Mouse (Mus musculus): ENCODE measurements around the gene Psme1. TPM values are rescaled to one million over a fixed set of nuclear protein-coding genes. Genes with fewer than 3 reads are reported as not detected.

The Psme1 gene
- total RNA-seq (2023), result 100 to 1,000 TPM; 310 to 383 TPM

GRCm38 (mm10) chr14:55577871-55578667 is at the start of gene Psme1:
TSS of gene Psme1 (plus strand) at chr14:55578123.

DNA sequence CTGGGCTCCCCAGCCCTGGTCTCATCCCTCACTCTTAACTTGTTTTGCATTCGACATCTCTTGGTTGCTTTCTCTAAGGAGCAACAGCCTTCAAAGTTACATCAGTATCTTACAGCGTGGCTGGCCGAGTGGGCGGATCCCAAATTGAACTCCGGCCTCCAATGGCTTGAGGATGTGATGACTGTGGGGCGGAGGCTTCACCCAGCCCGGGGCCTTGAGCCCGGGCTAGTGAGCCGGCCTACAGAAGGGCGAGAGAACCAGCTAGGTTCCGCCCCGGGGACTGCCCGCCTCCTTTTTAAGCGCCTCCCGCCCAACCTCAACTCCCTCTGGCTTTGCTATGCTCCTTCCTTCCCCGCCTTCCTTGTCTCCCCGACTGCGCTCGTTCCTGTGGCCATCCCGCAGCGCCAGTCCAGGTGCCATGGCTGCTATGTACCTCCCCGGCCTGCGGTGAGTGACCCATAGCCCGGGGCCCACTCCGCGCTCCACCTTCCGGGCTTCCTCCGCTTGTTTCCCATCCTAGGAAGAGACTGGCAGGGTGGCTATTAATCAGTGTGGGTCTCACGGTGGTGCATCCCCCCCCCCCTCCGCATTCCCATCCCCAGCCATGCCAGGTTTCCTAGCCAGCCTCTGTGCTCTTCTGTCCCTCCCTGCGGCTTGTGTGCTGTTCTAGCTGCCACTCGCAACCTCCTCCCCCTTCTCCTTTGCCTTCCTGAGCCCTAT is 37.7 kb upstream of the Psme1 start, which contains the start of gene Pck2:
Gene Pck2, plus strand, starts transcription at position 200 of the 720 bp plus-strand sequence.

DNA sequence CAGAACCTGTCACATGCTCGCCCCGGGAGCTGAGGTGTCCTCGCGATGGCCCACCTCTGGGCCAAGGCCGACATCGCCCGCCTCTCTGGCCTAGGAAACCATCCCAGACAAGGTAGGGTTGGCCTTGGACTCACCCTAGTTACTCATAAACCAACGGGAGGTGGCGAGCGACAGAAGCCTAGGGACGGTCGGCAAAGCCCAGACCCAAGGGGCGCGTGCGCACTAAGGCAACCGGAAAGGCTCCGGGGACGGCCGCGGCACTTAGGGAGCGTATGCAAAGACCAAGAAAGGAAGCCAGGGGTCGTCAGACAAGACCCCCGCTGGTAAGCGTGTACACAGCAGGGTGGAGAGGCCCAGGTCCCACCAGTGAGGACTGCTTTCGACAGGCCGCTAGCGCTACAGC is 18.1 kb upstream of the Psme1 start, which contains the start of gene Dcaf11:
Gene Dcaf11, plus strand, starts transcription at position 208 of the 403 bp plus-strand sequence.

DNA sequence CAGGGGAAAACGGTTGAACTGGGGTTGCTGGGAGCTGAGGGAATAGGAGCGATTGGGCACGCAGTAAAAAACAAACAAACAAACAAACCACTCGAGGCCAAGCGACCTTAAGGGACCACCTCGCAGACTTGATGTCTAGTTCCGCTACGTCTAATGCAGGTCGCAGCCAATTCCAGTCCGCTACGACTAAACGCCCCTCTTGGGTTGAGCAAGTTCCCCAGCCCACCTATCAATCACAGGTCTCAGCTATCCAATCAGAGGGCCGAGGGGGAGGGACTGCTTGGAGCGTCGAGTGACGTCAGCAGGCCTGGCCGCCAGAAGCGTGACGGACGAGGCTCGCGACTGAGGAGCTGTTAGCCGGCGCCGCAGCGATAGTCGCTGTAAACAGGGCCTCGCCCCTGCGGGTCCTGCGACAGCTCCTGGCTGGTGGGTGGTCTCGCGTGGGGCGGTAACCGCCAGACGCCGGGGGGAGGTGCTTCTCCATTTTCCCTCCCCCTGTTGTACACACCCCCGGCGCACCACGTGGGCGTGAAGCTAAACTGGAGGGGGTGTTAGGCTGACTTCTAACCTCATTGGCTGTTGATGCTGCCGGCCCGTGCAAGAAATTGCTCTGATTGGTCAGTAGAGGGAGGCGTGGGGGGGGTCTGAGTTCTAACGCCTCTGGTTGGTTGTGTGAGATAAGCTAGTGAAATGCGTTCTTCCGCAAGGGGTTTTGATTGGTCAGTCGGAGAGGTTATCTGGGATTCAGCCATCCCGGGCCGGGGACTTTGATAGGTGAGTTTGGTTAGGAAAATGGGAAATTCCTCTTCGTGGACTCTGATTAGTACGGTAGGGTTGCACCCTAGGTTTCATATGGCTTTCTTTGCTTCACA is 17.5 kb upstream of the Psme1 start, which contains the start of gene A730061H03Rik:
Gene A730061H03Rik, minus strand, starts transcription at position 205 of the 872 bp plus-strand sequence.

GRCm38 (mm10) chr14:55575302-55575701 is 2.6 kb upstream of the Psme1 start, which contains the start of gene Fitm1:
TSS of gene Fitm1 (plus strand) at chr14:55575617.

GRCm38 (mm10) chr14:55584702-55585565 is 7.0 kb downstream of the Psme1 start, which contains the start of gene Emc9:
TSS of gene Emc9 (minus strand) at chr14:55585302.

DNA sequence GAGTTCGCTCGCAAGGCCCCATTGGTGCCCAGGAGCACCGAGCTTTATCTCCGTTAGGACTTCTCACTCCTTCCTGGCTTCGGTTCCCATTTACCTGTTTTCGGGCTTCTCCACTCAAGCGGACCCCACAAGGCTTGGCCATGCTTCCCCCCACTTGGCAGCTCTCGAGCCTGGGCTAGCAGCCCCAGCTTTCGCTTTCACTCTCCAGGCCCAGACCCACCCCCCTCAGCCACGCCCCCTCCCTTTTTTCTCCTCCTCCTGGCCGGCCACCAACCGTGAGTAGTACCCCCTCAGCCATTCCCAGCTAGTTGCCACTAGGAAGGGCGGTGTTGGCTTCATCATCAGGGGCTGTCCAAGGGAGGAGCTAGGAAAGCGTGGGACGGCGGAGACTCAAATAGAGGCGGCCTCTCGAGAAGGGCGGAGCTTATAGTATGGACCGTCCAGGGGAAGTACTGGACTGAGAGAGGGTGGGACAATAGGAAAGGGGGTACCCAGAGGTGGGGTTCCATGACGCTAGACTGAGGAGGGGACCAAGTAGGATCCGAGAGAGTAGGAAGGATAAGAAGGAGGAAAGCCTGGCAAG is 12.9 kb downstream of the Psme1 start, which contains the start of gene Psme2:
Gene Psme2, minus strand, starts transcription at position 366 of the 583 bp plus-strand sequence.

GRCm38 (mm10) chr14:55591331-55591891 is 13.5 kb downstream of the Psme1 start, which contains the start of gene Rnf31:
TSS of gene Rnf31 (plus strand) at chr14:55591708.

DNA sequence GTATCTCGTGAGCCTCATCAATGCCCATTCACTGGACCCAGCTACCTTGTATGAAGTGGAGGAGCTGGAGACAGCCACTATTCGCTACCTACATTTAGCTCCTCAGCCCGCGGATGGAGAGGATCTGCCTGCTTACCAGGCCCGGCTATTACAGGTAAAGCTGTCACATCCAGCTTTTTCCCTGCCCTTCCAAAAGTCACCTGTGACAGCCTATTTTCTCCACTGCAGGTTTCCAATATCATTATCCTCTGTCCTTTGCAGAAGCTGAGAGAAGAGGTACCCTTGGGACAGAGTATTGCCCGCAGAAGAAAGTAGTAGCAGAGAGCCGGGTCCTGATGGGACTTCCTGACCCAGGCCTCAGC is 25.3 kb downstream of the Psme1 start, which contains the start of gene Irf9:
Gene Irf9, plus strand, starts transcription at position 301 of the 362 bp plus-strand sequence.

DNA sequence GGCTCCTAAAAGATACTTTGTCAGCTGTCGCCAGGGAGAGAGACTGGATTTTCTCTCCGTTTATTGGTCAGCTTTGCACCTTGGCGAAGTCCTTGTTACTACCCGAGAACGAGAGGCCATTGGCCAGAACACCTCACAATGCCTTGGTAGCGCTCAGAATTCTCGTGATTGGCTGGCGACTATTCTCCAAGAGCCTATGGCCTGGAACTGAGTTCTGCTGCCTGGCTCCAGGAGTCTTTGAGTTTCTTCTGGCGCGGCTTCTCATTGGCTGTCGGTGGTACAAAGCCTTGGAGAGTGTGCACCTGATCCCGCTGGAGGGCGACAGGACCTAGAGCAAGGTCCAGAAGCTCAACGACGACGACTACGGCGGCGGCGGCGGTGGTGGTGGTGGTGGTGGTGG is 39.9 kb downstream of the Psme1 start, which contains the start of gene Rec8:
Gene Rec8, plus strand, starts transcription at position 216 of the 400 bp plus-strand sequence.

Other genes starting within 250 kb of the Psme1 start
- gene Dhrs4, start 99.4 kb upstream of the Psme1 start, total RNA-seq (2023), result 10 to 100 TPM; 23.0 to 26.3 TPM
- under 1 TPM; 0.64 to 0.68 TPM for gene Carmil3, start 87.5 kb upstream of the Psme1 start, total RNA-seq (2023)
- gene Cpne6, start 67.7 kb upstream of the Psme1 start, total RNA-seq (2023), result not detected
- gene Nrl, start 53.1 kb upstream of the Psme1 start, total RNA-seq (2023), result not detected
- 10 to 100 TPM; 12.3 to 20.4 TPM for gene Pck2, start 37.9 kb upstream of the Psme1 start, total RNA-seq (2023)
- 10 to 100 TPM; 73.6 to 74.9 TPM for gene Dcaf11, start 18.1 kb upstream of the Psme1 start, total RNA-seq (2023)
- gene A730061H03Rik, start 17.7 kb upstream of the Psme1 start, total RNA-seq (2023), result 1 to 10 TPM; 4.9 to 6.6 TPM
- not detected for gene Fitm1, start 2.5 kb upstream of the Psme1 start, total RNA-seq (2023)
- gene Emc9, start 7.2 kb downstream of the Psme1 start, total RNA-seq (2023), result 10 to 100 TPM; 23.4 to 24.2 TPM
- gene Psme2, start 13.0 kb downstream of the Psme1 start, total RNA-seq (2023), result 100 to 1,000 TPM; 462 to 464 TPM
- 100 to 1,000 TPM; 112 to 116 TPM for gene Rnf31, start 13.6 kb downstream of the Psme1 start, total RNA-seq (2023)
- 100 to 1,000 TPM; 104 to 137 TPM for gene Irf9, start 25.4 kb downstream of the Psme1 start, total RNA-seq (2023)
- gene Rec8, start 39.9 kb downstream of the Psme1 start, total RNA-seq (2023), result 1 to 10 TPM in 1 of 2 experiments, not detected in 1; 1.3 TPM
- gene Ipo4, start 57.8 kb downstream of the Psme1 start, total RNA-seq (2023), result 10 to 100 TPM; 70.5 to 88.4 TPM
- gene Gm49378, start 59.8 kb downstream of the Psme1 start, total RNA-seq (2023), result 1 to 10 TPM; 4.0 to 4.6 TPM
- 10 to 100 TPM; 43.9 to 52.9 TPM for gene Tm9sf1, start 65.7 kb downstream of the Psme1 start, total RNA-seq (2023)
- gene Tssk4, start 72.1 kb downstream of the Psme1 start, total RNA-seq (2023), result 1 to 10 TPM; 4.1 to 5.9 TPM
- 10 to 100 TPM; 44.5 to 56.7 TPM for gene Mdp1, start 82.4 kb downstream of the Psme1 start, total RNA-seq (2023)
- 10 to 100 TPM; 19.3 to 25.8 TPM for gene Gmpr2, start 93.8 kb downstream of the Psme1 start, total RNA-seq (2023)
- 100 to 1,000 TPM; 182 to 187 TPM for gene Nedd8, start 94.0 kb downstream of the Psme1 start, total RNA-seq (2023)
- gene Tinf2, start 103.7 kb downstream of the Psme1 start, total RNA-seq (2023), result 100 to 1,000 TPM in 1 of 2 experiments, 10 to 100 TPM in 1; 94.4 to 113 TPM
- 1 to 10 TPM; 4.4 to 4.9 TPM for gene Tgm1, start 135.8 kb downstream of the Psme1 start, total RNA-seq (2023)
- 100 to 1,000 TPM in 1 of 2 experiments, 10 to 100 TPM in 1; 82.0 to 104 TPM for gene Rabggta, start 144.1 kb downstream of the Psme1 start, total RNA-seq (2023)
- gene Dhrs1, start 167.6 kb downstream of the Psme1 start, total RNA-seq (2023), result 10 to 100 TPM; 16.5 to 19.4 TPM
- 10 to 100 TPM; 31.3 to 38.2 TPM for gene Nop9, start 167.6 kb downstream of the Psme1 start, total RNA-seq (2023)
- not detected for gene Cideb, start 180.3 kb downstream of the Psme1 start, total RNA-seq (2023)
- 1 to 10 TPM; 1.4 to 1.5 TPM for gene Ltb4r2, start 183.3 kb downstream of the Psme1 start, total RNA-seq (2023)
- gene Ltb4r1, start 187.8 kb downstream of the Psme1 start, total RNA-seq (2023), result under 1 TPM; 0.52 to 0.95 TPM
- 1 to 10 TPM in 1 of 2 experiments, under 1 TPM in 1; 0.15 to 1.0 TPM for gene Adcy4, start 206.0 kb downstream of the Psme1 start, total RNA-seq (2023)
- 10 to 100 TPM; 55.9 to 66.9 TPM for gene Ripk3, start 210.7 kb downstream of the Psme1 start, total RNA-seq (2023)
- gene Nfatc4, start 245.0 kb downstream of the Psme1 start, total RNA-seq (2023), result not detected